Mouse (Mus musculus) myocyte (in vitro differentiated cells): ENCODE measurements around the gene Bicdl1. TPM values are rescaled to one million over a fixed set of nuclear protein-coding genes. Genes with fewer than 3 reads are reported as not detected.

Experiments
- H3K27me3 ChIP-seq: one replicate; pipeline ENCODE4 v1.6.1; 2011; ENCODE audit not compliant: control insufficient read depth, insufficient read depth, insufficient read length
- H3K36me3 ChIP-seq: one replicate; pipeline ENCODE4 v1.6.1; 2011; ENCODE audit not compliant: control insufficient read depth, insufficient read depth
- H3K4me2 ChIP-seq: one replicate; pipeline ENCODE4 v1.6.1; 2011; ENCODE audit warnings: low read depth, control low read depth
- H3K4me3 ChIP-seq: one replicate; pipeline ENCODE4 v1.5.1; 2011; ENCODE audit warnings: mild to moderate bottlenecking, control low read depth, moderate library complexity
- H3K79me2 ChIP-seq: one replicate; pipeline ENCODE4 v1.6.1; 2011; ENCODE audit not compliant: control insufficient read depth, insufficient read depth
- H3ac ChIP-seq: one replicate; pipeline ENCODE4 v1.6.1; 2011; ENCODE audit not compliant: control insufficient read depth, insufficient read length
- CEBPB ChIP-seq: IDR thresholded peaks from 2 replicates; pipeline ENCODE4 v1.6.1; 2011; ENCODE audit warnings: mild to moderate bottlenecking, moderate library complexity; ENCODE audit not compliant: poor library complexity, insufficient read depth, severe bottlenecking
- E2F4 ChIP-seq: IDR thresholded peaks from one replicate; pipeline ENCODE4 v1.6.1; 2011; ENCODE audit warnings: mild to moderate bottlenecking, control low read depth, moderate library complexity; ENCODE audit not compliant: insufficient read depth
- MAX ChIP-seq: IDR thresholded peaks from one replicate; pipeline ENCODE4 v1.6.1; 2011; ENCODE audit warnings: low read depth, mild to moderate bottlenecking, control low read depth
- MYOD1 ChIP-seq, 3 experiments: IDR thresholded peaks; one replicate each; pipeline ENCODE4 v1.6.1; 2011; ENCODE audit warnings: control low read depth in 2 of 3, low read depth in 2 of 3, mild to moderate bottlenecking in 2 of 3, moderate library complexity in 1 of 3; ENCODE audit not compliant: insufficient read length in 2 of 3, control insufficient read depth in 1 of 3
- MYOG ChIP-seq, 3 experiments: IDR thresholded peaks; one replicate each; pipeline ENCODE4 v1.6.1; 2011; ENCODE audit warnings: control low read depth in 2 of 3, low read depth in 2 of 3, mild to moderate bottlenecking in 2 of 3; ENCODE audit not compliant: insufficient read length in 2 of 3, control insufficient read depth in 1 of 3, insufficient read depth in 1 of 3
- POLR2A ChIP-seq: IDR thresholded peaks from one replicate; pipeline ENCODE4 v1.6.1; 2011; ENCODE audit warnings: low read depth, mild to moderate bottlenecking, control low read depth, moderate library complexity; ENCODE audit not compliant: insufficient read length
- POLR2AphosphoS2 ChIP-seq: IDR thresholded peaks from one replicate; pipeline ENCODE4 v1.6.1; 2011; ENCODE audit warnings: low read depth, control low read depth; ENCODE audit not compliant: insufficient read length
- REST ChIP-seq: IDR thresholded peaks from one replicate; pipeline ENCODE4 v1.6.1; 2011; ENCODE audit warnings: mild to moderate bottlenecking, control low read depth, moderate library complexity; ENCODE audit not compliant: insufficient read depth, insufficient read length
- SRF ChIP-seq: IDR thresholded peaks from one replicate; pipeline ENCODE4 v1.6.1; 2011; ENCODE audit warnings: low read depth; ENCODE audit not compliant: control insufficient read depth, insufficient read length
- TCF12 ChIP-seq: IDR thresholded peaks from one replicate; pipeline ENCODE4 v1.6.1; 2011; ENCODE audit warnings: mild to moderate bottlenecking, control low read depth; ENCODE audit not compliant: poor library complexity, insufficient read depth, severe bottlenecking
- TCF3 ChIP-seq: IDR thresholded peaks from one replicate; pipeline ENCODE4 v1.6.1; 2011; ENCODE audit warnings: low read depth, control low read depth; ENCODE audit not compliant: insufficient read length
- USF1 ChIP-seq: IDR thresholded peaks from one replicate; pipeline ENCODE4 v1.6.1; 2011; ENCODE audit warnings: low read depth, mild to moderate bottlenecking, control low read depth, moderate library complexity
- polyA plus RNA-seq: library from polyadenylated mRNA; unstranded; fragments of >200 nt; fragmentation: generic; extraction: Trizol; gene quantifications from one replicate; pipeline ENCODE4 v1.2.1, GENCODE M21; 2012; ENCODE audit warnings: missing spikeins

Bicdl1 gene
- polyA plus RNA-seq, 1 experiment, result 2.8 TPM

DNA sequence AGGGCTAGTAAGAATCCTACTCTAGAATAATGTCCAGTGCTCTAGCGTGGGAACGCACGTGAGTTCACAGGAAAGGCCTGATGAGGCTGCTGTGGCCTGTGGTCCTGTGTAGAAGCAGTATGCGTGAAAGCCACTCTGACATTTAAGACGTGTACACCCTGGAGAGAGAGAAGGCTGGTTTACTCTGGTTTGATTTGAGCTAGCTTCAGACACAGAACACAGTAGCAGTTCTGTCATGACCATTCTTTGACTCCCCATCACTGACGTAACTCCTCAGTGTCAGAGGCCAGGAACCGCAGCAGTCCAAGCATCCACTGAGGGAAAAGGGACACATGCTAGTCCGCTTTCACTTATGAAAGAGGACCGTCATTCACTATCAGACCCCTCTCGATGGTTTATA is 46.3 kb downstream of the Bicdl1 start:
- H3K79me2 ChIP-seq, result no peaks in the 10 kb centered on the region
- H3K36me3 ChIP-seq, result no peaks in the 10 kb centered on the region

DNA sequence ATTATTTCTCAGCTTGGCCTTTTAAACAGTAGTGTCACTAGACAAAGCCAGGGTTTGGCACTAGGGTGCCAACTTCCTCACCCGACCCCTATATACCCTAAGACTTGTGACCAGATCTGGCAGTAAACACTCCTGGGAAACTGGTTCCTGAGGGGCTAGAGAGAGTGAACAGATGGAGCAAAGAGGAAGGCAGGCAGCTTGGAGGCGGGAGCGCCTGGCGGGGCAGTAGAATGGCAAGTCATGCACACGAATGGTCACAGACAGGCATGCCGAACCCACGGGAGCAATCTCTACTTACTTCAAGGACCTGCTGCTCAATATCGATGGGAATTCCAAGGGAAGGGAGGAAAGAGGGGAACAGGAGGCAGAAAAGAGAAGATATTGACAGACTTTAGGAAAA is 59.6 kb downstream of the Bicdl1 start:
- no peak overlapping the region for H3K4me2 ChIP-seq
- no peaks in the 10 kb centered on the region for H3K79me2 ChIP-seq
- H3K36me3 ChIP-seq, result no peaks in the 10 kb centered on the region
- no peak for TF ChIP-seq REST
- no peak for TF ChIP-seq POLR2AphosphoS2
- no peak for TF ChIP-seq E2F4
- TF ChIP-seq TCF3, result no peak
- TF ChIP-seq USF1, result no peak
- no peak for TF ChIP-seq MYOG (IDR thresholded peaks at IDR 0.05; ENCODE audit: control insufficient read depth in 1 of 3, insufficient read depth in 1 of 3, insufficient read length in 2 of 3, low read depth in 2 of 3)
- TF ChIP-seq POLR2A, result no peak
- TF ChIP-seq SRF, result no peak
- no peak for TF ChIP-seq CEBPB
- no peak for TF ChIP-seq MYOD1 (IDR thresholded peaks at IDR 0.05; ENCODE audit: control insufficient read depth in 1 of 3, insufficient read length in 2 of 3, low read depth in 2 of 3)
- no peak for TF ChIP-seq MAX
- no peak for TF ChIP-seq TCF12
- no peak overlapping the region for H3ac ChIP-seq
- H3K4me3 ChIP-seq, result no peak overlapping the region
- peaks cover 71% of the 10 kb centered on the region for H3K27me3 ChIP-seq

More for the DNA sequence above, 46.3 kb downstream of the Bicdl1 start:
- TF ChIP-seq TCF3, result no peak
- no peak for TF ChIP-seq CEBPB
- no peak for TF ChIP-seq POLR2A
- TF ChIP-seq MYOD1 (IDR thresholded peaks at IDR 0.05; ENCODE audit: control insufficient read depth in 1 of 3, insufficient read length in 2 of 3, low read depth in 2 of 3), result no peak
- TF ChIP-seq POLR2AphosphoS2, result no peak
- no peak for TF ChIP-seq SRF
- TF ChIP-seq USF1, result no peak
- no peak for TF ChIP-seq MYOG (IDR thresholded peaks at IDR 0.05; ENCODE audit: control insufficient read depth in 1 of 3, insufficient read depth in 1 of 3, insufficient read length in 2 of 3, low read depth in 2 of 3)
- no peak for TF ChIP-seq MAX
- TF ChIP-seq REST, result no peak
- no peak for TF ChIP-seq TCF12
- no peak for TF ChIP-seq E2F4
- no peak overlapping the region for H3ac ChIP-seq
- peaks cover 21% of the 10 kb centered on the region for H3K27me3 ChIP-seq
- no peak overlapping the region for H3K4me3 ChIP-seq
- H3K4me2 ChIP-seq, result no peak overlapping the region

GRCm38 (mm10) chr5:115670406-115670805 is 61.0 kb downstream of the Bicdl1 start:
- Histone ChIP-seq H3ac (no peak overlapping the region), H3K36me3 (no peaks in the 10 kb centered on the region), H3K4me2 (no peak overlapping the region), H3K79me2 (no peaks in the 10 kb centered on the region), H3K27me3 (peaks cover 85% of the 10 kb centered on the region), H3K4me3 (no peak overlapping the region)
- TF ChIP-seq SRF, result no peak
- TF ChIP-seq TCF3, result no peak
- TF ChIP-seq MYOG (IDR thresholded peaks at IDR 0.05; ENCODE audit: control insufficient read depth in 1 of 3, insufficient read depth in 1 of 3, insufficient read length in 2 of 3, low read depth in 2 of 3), result no peak
- no peak for TF ChIP-seq MYOD1 (IDR thresholded peaks at IDR 0.05; ENCODE audit: control insufficient read depth in 1 of 3, insufficient read length in 2 of 3, low read depth in 2 of 3)
- TF ChIP-seq POLR2A, result no peak
- TF ChIP-seq USF1, result no peak
- no peak for TF ChIP-seq MAX
- TF ChIP-seq E2F4, result no peak
- no peak for TF ChIP-seq TCF12
- TF ChIP-seq POLR2AphosphoS2, result no peak
- no peak for TF ChIP-seq REST
- no peak for TF ChIP-seq CEBPB

- Histone ChIP-seq H3ac (no peak overlapping the region), H3K36me3 (no peaks in the 10 kb centered on the region), H3K27me3 (peaks cover 86% of the 10 kb centered on the region), H3K4me3 (no peak overlapping the region), H3K79me2 (no peaks in the 10 kb centered on the region), H3K4me2 (no peak overlapping the region)
- TF ChIP-seq POLR2A (no peak), TCF12 (no peak), USF1 (no peak), TCF3 (no peak), REST (no peak), CEBPB (no peak), POLR2AphosphoS2 (no peak), MYOG (IDR thresholded peaks at IDR 0.05; ENCODE audit: control insufficient read depth in 1 of 3, insufficient read depth in 1 of 3, insufficient read length in 2 of 3, low read depth in 2 of 3) (no peak), MYOD1 (IDR thresholded peaks at IDR 0.05; ENCODE audit: control insufficient read depth in 1 of 3, insufficient read length in 2 of 3, low read depth in 2 of 3) (no peak), E2F4 (no peak)
Measured at GRCm38 (mm10) chr5:115669974-115670373, 61.4 kb downstream of the Bicdl1 start.

- no peaks in the 10 kb centered on the region for H3K79me2 ChIP-seq
- H3K27me3 ChIP-seq, result peaks cover 84% of the 10 kb centered on the region
- H3ac ChIP-seq, result no peak overlapping the region
- H3K36me3 ChIP-seq, result no peaks in the 10 kb centered on the region
- TF ChIP-seq USF1, result no peak
- no peak for TF ChIP-seq SRF
- TF ChIP-seq MAX, result no peak
- TF ChIP-seq REST, result no peak
- no peak for TF ChIP-seq E2F4
- TF ChIP-seq TCF12, result no peak
- TF ChIP-seq TCF3, result no peak
- TF ChIP-seq CEBPB, result no peak
- TF ChIP-seq POLR2AphosphoS2, result no peak
- TF ChIP-seq POLR2A, result no peak
- TF ChIP-seq MYOG (IDR thresholded peaks at IDR 0.05; ENCODE audit: control insufficient read depth in 1 of 3, insufficient read depth in 1 of 3, insufficient read length in 2 of 3, low read depth in 2 of 3), result no peak
- no peak for TF ChIP-seq MYOD1 (IDR thresholded peaks at IDR 0.05; ENCODE audit: control insufficient read depth in 1 of 3, insufficient read length in 2 of 3, low read depth in 2 of 3)
- no peak overlapping the region for H3K4me2 ChIP-seq
- H3K4me3 ChIP-seq, result no peak overlapping the region
Measured at GRCm38 (mm10) chr5:115668986-115669385, 62.4 kb downstream of the Bicdl1 start.
